Mouse (Mus musculus) bone marrow, adult 2 months (tissue): Measurements from ENCODE around the gene Atp6v1g1. TPM values are rescaled to one million over a fixed set of nuclear protein-coding genes. Genes with fewer than 3 reads are reported as not detected.

Experiments
- H3K27ac ChIP-seq: fragments of 200-500 bp; 2 replicates; pipeline ENCODE4 v1.5.1; 2012; ENCODE audit warnings: low read depth, mild to moderate bottlenecking, control low read depth, inconsistent platforms, low read length; ENCODE audit not compliant: control insufficient read depth, poor library complexity, insufficient read depth
- H3K4me1 ChIP-seq: fragments of 200-500 bp; 2 replicates; pipeline ENCODE4 v1.6.1; 2011; ENCODE audit warnings: low read length; ENCODE audit not compliant: control insufficient read depth, insufficient read depth
- H3K4me3 ChIP-seq: fragments of 200-500 bp; replicated peaks from 2 replicates; pipeline ENCODE3; 2011; ENCODE audit warnings: mild to moderate bottlenecking, low read depth, low read length, control low read depth; ENCODE audit not compliant: control insufficient read depth
- CTCF ChIP-seq: fragments of 200-500 bp; IDR thresholded peaks from 2 replicates; pipeline ENCODE4 v1.5.1; 2011; ENCODE audit warnings: low read length, control low read depth; ENCODE audit not compliant: control insufficient read depth, insufficient read depth
- POLR2A ChIP-seq: fragments of 200-500 bp; IDR thresholded peaks from 2 replicates; pipeline ENCODE4 v1.6.1; 2011; ENCODE audit warnings: low read depth, mild to moderate bottlenecking, control low read depth, low read length, borderline replicate concordance; ENCODE audit not compliant: control insufficient read depth
- WGBS: fragments of 180-500 bp; shearing (Covaris S2); methylation state at CpG from one replicate; pipeline ENCODE4 v1.1.7; 2018; 5-methylcytosine and 5-hydroxymethylcytosine counted together
- polyA plus RNA-seq: library from polyadenylated mRNA; stranded (reverse); fragments of >200 nt; gene quantifications from 2 replicates; pipeline ENCODE4 v1.2.4, GENCODE M21; 2011; ENCODE audit warnings: low replicate concordance; ENCODE audit not compliant: missing spikeins, insufficient read depth, insufficient read length

Atp6v1g1 gene
- polyA plus RNA-seq, 1 experiment: 79.7 TPM

DNA sequence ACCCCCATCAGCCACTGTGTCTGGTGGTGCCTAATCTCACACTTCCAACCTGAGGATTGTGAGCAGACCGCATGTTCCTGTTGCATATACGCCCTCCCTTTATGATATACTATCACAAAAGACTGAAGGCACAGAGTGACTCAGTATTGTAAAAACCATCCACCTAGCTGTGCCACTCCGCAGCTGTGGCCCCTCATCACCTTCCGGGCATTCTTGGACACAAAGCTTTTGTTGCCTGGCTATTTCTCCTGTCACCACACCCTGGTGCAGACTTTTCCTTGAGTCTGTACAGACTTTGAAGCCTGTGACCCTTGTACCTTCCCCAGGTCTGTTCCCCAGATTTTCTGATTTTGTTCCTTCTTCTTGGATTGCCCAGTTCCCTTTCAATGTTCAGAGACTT lies 51.4 kb downstream of the Atp6v1g1 start:
- TF ChIP-seq CTCF (no peak), POLR2A (no peak)
- Histone ChIP-seq H3K4me3 (no peak overlapping the region), H3K27ac (no peak overlapping the region), H3K4me1 (no peaks in the 10 kb centered on the region)
- WGBS: 89% methylated on average over 4 of the region's 4 CpGs

Other genes with a start within 250 kb of the Atp6v1g1 start
- gene Orm1, start 200.2 kb upstream of the Atp6v1g1 start, polyA plus RNA-seq: 13.2 and 43.2 TPM in 2 replicates
- gene Orm3, start 188.6 kb upstream of the Atp6v1g1 start, polyA plus RNA-seq: not detected in 2 replicates
- gene Orm2, start 182.3 kb upstream of the Atp6v1g1 start, polyA plus RNA-seq: not detected in 2 replicates
- gene Akna, start 141.4 kb upstream of the Atp6v1g1 start, polyA plus RNA-seq: 34.5 and 61.0 TPM in 2 replicates
- 1.6 and 13.0 TPM in 2 replicates for gene Whrn, start 48.8 kb upstream of the Atp6v1g1 start, polyA plus RNA-seq
- gene Tmem268, start 14.0 kb downstream of the Atp6v1g1 start, polyA plus RNA-seq: 5.6 and 8.5 TPM in 2 replicates
- not detected in 2 replicates for gene Gm11213, start 60.5 kb downstream of the Atp6v1g1 start, polyA plus RNA-seq
- not detected in 2 replicates for gene Tex48, start 77.7 kb downstream of the Atp6v1g1 start, polyA plus RNA-seq
- gene Gm11214, start 118.6 kb downstream of the Atp6v1g1 start, polyA plus RNA-seq: not detected in 2 replicates
- not detected in 2 replicates for gene Tnfsf15, start 200.3 kb downstream of the Atp6v1g1 start, polyA plus RNA-seq